Mouse (Mus musculus) kidney, postnatal 0 days (tissue): ENCODE measurements at regions not wholly inside any gene's neighbourhood (a gene's known extent, or its start where the extent isn't known, plus 50 kb on each side); places are given as distances from the start of the nearest gene placed in this dataset.

Experiments
- ATAC-seq: fragments of 200-750 bp; cut with Nextera tagmentation; replicated peaks from 2 replicates; pipeline ENCODE4 v1.8.0; 2017; ENCODE audit warnings: low read depth, moderate number of reproducible peaks, moderate TSS enrichment, moderate library complexity; ENCODE audit not compliant: low FRiP score
- DNase-seq: peaks from one replicate; pipeline ENCODE4 v3.0.0-alpha.2; 2016; ENCODE audit warnings: low spot score
- H3K27ac ChIP-seq: fragments of 300-500 bp; sonication (generic); 2 replicates; pipeline ENCODE4 v1.5.1; 2014; ENCODE audit warnings: mild to moderate bottlenecking
- H3K27me3 ChIP-seq: fragments of 300-500 bp; sonication (generic); 2 replicates; pipeline ENCODE4 v1.6.1; 2014; ENCODE audit warnings: low read length, mixed read lengths; ENCODE audit not compliant: insufficient read depth
- H3K36me3 ChIP-seq: fragments of 300-500 bp; sonication (generic); 2 replicates; pipeline ENCODE4 v1.6.1; 2014; ENCODE audit warnings: low read length, mixed read lengths; ENCODE audit not compliant: insufficient read depth
- H3K4me1 ChIP-seq: fragments of 300-500 bp; sonication (generic); replicated peaks from 2 replicates; pipeline ENCODE4 v1.6.1; 2014; ENCODE audit warnings: antibody characterized with exemption, low read length, mixed read lengths; ENCODE audit not compliant: insufficient read depth
- H3K4me2 ChIP-seq: fragments of 300-500 bp; sonication (generic); 2 replicates; pipeline ENCODE4 v1.6.1; 2014; ENCODE audit warnings: mild to moderate bottlenecking, low read length, moderate library complexity, mixed read lengths
- H3K4me3 ChIP-seq: fragments of 300-500 bp; sonication (generic); replicated peaks from 2 replicates; pipeline ENCODE4 v1.5.1; 2014; ENCODE audit warnings: low read depth, low read length
- H3K9ac ChIP-seq: fragments of 300-500 bp; sonication (generic); 2 replicates; pipeline ENCODE4 v1.6.1; 2014; ENCODE audit warnings: low read depth, low read length
- H3K9me3 ChIP-seq: fragments of 300-500 bp; sonication (generic); replicated peaks from 2 replicates; pipeline ENCODE4 v1.6.1; 2016; ENCODE audit warnings: low read length, inconsistent platforms, mixed read lengths
- CTCF ChIP-seq: IDR thresholded peaks from 2 replicates; pipeline ENCODE4 v1.5.1; 2016; ENCODE audit warnings: antibody characterized with exemption, low read depth, mild to moderate bottlenecking, moderate library complexity
- WGBS: fragments of 180-500 bp; shearing (Covaris S2); extraction: QIAGEN DNeasy Blood & Tissue Kit; methylation state at CpG from one replicate; pipeline ENCODE4 v1.1.7; 2014; 5-methylcytosine and 5-hydroxymethylcytosine counted together

- 36% methylated on average over 10 of the region's 10 CpGs for WGBS
- H3K27ac ChIP-seq, result no peak overlapping the region
- H3K4me1 ChIP-seq, result no peaks in the 10 kb centered on the region
- no peaks in the 10 kb centered on the region for H3K36me3 ChIP-seq
- no peak for DNase-seq
- no peak for TF ChIP-seq CTCF
- no peaks in the 10 kb centered on the region for H3K9me3 ChIP-seq
- H3K27me3 ChIP-seq, result no peaks in the 10 kb centered on the region
- ATAC-seq, result no peak
- H3K4me3 ChIP-seq, result no peak overlapping the region
- no peak overlapping the region for H3K9ac ChIP-seq
- H3K4me2 ChIP-seq, result no peak overlapping the region
These were observed 92.5 kb downstream of the Cops8 start for GRCm38 (mm10) chr1:90695166-90695749.

GRCm38 (mm10) chr1:90696000-90696399 lies 93.2 kb downstream of the Cops8 start:
- no peak for TF ChIP-seq CTCF
- 86% methylated on average over 1 of the region's 1 CpGs for WGBS
- Histone ChIP-seq H3K27ac (no peak overlapping the region), H3K9ac (no peak overlapping the region), H3K27me3 (no peaks in the 10 kb centered on the region), H3K4me2 (no peak overlapping the region), H3K36me3 (no peaks in the 10 kb centered on the region), H3K4me1 (no peaks in the 10 kb centered on the region), H3K9me3 (no peaks in the 10 kb centered on the region), H3K4me3 (no peak overlapping the region)
- DNase-seq, result no peak
- no peak for ATAC-seq

GRCm38 (mm10) chr1:90697056-90697596 lies 94.3 kb downstream of the Cops8 start:
- no peak overlapping the region for H3K9ac ChIP-seq
- H3K4me2 ChIP-seq, result no peak overlapping the region
- H3K9me3 ChIP-seq, result no peaks in the 10 kb centered on the region
- ATAC-seq (no peak), DNase-seq (no peak)
- H3K36me3 ChIP-seq, result no peaks in the 10 kb centered on the region
- WGBS, result 88% methylated on average over 3 of the region's 3 CpGs
- no peak for TF ChIP-seq CTCF
- no peak overlapping the region for H3K27ac ChIP-seq
- no peaks in the 10 kb centered on the region for H3K27me3 ChIP-seq
- no peaks in the 10 kb centered on the region for H3K4me1 ChIP-seq
- H3K4me3 ChIP-seq, result no peak overlapping the region

GRCm38 (mm10) chr1:90698618-90699017 lies 95.8 kb downstream of the Cops8 start:
- Histone ChIP-seq H3K27ac (no peak overlapping the region), H3K4me3 (no peak overlapping the region), H3K4me1 (no peaks in the 10 kb centered on the region), H3K27me3 (no peaks in the 10 kb centered on the region), H3K36me3 (no peaks in the 10 kb centered on the region), H3K4me2 (no peak overlapping the region), H3K9ac (no peak overlapping the region), H3K9me3 (no peaks in the 10 kb centered on the region)
- WGBS, result 87% methylated on average over 2 of the region's 2 CpGs
- DNase-seq (no peak), ATAC-seq (no peak)
- TF ChIP-seq CTCF, result no peak

GRCm38 (mm10) chr1:90701756-90702155 lies 99.0 kb downstream of the Cops8 start:
- no peaks in the 10 kb centered on the region for H3K27me3 ChIP-seq
- H3K36me3 ChIP-seq, result no peaks in the 10 kb centered on the region
- no peak overlapping the region for H3K4me2 ChIP-seq
- no peak for TF ChIP-seq CTCF
- H3K4me3 ChIP-seq, result no peak overlapping the region
- no peak for ATAC-seq
- DNase-seq, result no peak
- 23% methylated on average over 1 of the region's 1 CpGs for WGBS
- no peak overlapping the region for H3K27ac ChIP-seq
- H3K9ac ChIP-seq, result no peak overlapping the region
- no peaks in the 10 kb centered on the region for H3K4me1 ChIP-seq
- no peaks in the 10 kb centered on the region for H3K9me3 ChIP-seq

GRCm38 (mm10) chr1:90706391-90706790 lies 103.6 kb downstream of the Cops8 start:
- no peak overlapping the region for H3K9ac ChIP-seq
- no peak for TF ChIP-seq CTCF

GRCm38 (mm10) chr1:90709761-90710160 lies 107.0 kb downstream of the Cops8 start:
- H3K9ac ChIP-seq, result no peak overlapping the region
- no peak for TF ChIP-seq CTCF
- no peaks in the 10 kb centered on the region for H3K36me3 ChIP-seq
- DNase-seq, result no peak
- no peak overlapping the region for H3K27ac ChIP-seq
- no peak for ATAC-seq
- no peaks in the 10 kb centered on the region for H3K4me1 ChIP-seq
- 72% methylated on average over 3 of the region's 3 CpGs for WGBS
- H3K9me3 ChIP-seq, result no peaks in the 10 kb centered on the region
- no peaks in the 10 kb centered on the region for H3K27me3 ChIP-seq
- no peak overlapping the region for H3K4me3 ChIP-seq
- H3K4me2 ChIP-seq, result no peak overlapping the region

More at GRCm38 (mm10) chr1:90706391-90706790, 103.6 kb downstream of the Cops8 start:
- no peaks in the 10 kb centered on the region for H3K4me1 ChIP-seq
- H3K4me2 ChIP-seq, result no peak overlapping the region
- H3K9me3 ChIP-seq, result no peaks in the 10 kb centered on the region
- ATAC-seq (no peak), DNase-seq (no peak)
- H3K4me3 ChIP-seq, result no peak overlapping the region
- H3K27me3 ChIP-seq, result no peaks in the 10 kb centered on the region
- H3K27ac ChIP-seq, result no peak overlapping the region
- no peaks in the 10 kb centered on the region for H3K36me3 ChIP-seq
